Mouse (Mus musculus) liver, embryonic 14.5 days (tissue): ENCODE data around the gene Ano10.

ENCODE experiments used
- CTCF ChIP-seq: IDR thresholded peaks from 2 replicates; pipeline ENCODE4 v1.5.1; 2016; ENCODE audit warnings: antibody characterized with exemption, low read depth, control low read depth
- EP300 ChIP-seq: IDR thresholded peaks from 2 replicates; pipeline ENCODE4 v1.6.1; 2016; ENCODE audit warnings: antibody characterized with exemption, low read depth

GRCm38 (mm10) chr9:122197021-122197420 is 97.2 kb downstream of the Ano10 start:
- TF ChIP-seq CTCF (no peak), EP300 (no peak)
